Mouse (Mus musculus): ENCODE measurements at regions not wholly inside any gene's neighbourhood (a gene's known extent, or its start where the extent isn't known, plus 50 kb on each side); places are given as distances from the start of the nearest gene placed in this dataset.
A peak's percentile ranks its signal among the peaks of the same experiment; 100 is the strongest.

DNA sequence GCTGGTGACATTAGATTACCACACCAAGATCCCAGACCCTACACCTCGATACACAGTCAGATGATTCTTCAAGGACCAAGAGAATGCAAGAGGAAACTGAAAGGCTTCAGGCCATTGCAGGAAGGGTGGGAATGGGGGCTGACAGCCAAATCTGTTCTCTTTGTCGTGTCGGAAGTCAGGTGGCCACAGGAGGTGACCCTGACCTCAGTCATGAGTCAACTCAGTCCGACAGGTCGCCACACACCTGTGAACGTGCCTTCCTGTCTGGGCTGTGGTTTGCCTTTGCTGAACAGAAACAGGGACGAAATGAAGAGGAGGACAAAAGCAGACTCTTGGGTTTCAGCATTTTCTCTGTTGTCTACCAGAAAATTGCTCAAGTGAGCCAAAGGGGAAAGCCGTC lies 318.3 kb upstream of the Gm26657 start:
- no peak for DNase-seq

- no peak for DNase-seq
Observed at GRCm38 (mm10) chr4:56419122-56419913, 320.6 kb upstream of the Gm26657 start.

- DNase-seq, result no peak
Observed at GRCm38 (mm10) chr4:56411024-56411636, 328.7 kb upstream of the Gm26657 start.

DNA sequence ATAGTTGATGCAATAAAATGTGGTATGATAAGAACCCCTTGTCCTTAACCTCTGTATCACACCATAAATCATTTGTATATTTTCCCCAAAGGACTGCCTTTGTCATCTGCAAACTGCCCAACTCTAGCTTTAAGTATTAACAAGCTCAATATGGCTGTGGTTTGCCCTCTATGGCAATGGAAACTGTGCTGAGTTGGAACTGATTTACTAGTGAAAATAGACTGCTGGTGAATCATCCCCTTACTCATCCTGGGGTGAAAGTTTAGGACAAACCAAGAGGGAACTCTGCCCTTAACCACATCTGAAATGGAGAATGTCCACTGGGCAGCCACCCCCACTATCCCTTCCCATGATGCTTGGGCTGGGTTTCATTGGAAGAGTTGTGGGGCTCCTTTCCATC lies 346.1 kb upstream of the Gm26657 start:
- no peak for DNase-seq

GRCm38 (mm10) chr4:56387051-56387450 lies 352.8 kb upstream of the Gm26657 start:
- DNase-seq, result no peak

DNA sequence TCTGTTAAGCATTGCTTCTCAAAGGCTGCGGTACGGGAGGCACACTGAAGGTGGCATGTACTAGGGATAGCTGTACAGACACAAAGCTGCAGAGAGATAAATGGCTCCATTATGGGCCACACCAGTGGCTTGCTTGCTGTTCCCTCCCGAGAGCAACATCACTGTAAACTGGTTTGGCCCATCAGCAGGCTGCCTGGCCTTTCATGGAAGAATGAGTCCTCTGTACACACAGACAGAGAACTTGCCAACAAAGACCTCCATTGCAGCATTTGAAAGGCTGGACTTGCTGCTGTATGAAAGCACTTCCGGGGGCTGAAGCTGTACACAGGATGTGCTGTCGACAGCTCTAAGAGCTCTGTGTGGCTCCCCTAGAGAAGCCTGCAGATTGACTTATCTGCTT lies 364.1 kb upstream of the Gm26657 start:
- DNase-seq, result no peak

DNA sequence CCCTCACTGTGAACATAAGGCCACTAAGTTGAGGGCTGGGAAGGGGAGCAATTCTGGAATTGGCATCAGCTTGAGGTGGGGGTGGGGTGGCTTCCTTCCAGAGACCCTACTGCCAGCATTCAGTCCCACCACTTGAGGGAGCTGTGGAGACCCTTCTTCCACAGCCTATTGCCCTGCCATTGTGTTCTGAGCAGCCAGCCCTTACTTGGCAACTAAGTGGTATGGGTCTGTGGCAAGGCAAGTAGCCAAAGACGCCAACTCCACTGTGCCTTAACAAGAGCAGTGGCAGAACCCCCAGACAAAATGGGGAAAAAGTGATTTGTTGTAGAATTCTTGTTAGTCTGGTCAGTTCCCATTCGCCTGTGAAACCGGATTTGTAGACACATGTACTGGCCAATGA lies 365.4 kb upstream of the Gm26657 start:
- no peak for DNase-seq

GRCm38 (mm10) chr4:56373746-56374145 lies 366.1 kb upstream of the Gm26657 start:
- no peak for DNase-seq

- no peak for DNase-seq
Observed at GRCm38 (mm10) chr4:56373167-56373566, 366.7 kb upstream of the Gm26657 start.

- peak; percentile 34 to 59 for DNase-seq
Observed at GRCm38 (mm10) chr4:56372711-56373110, 367.2 kb upstream of the Gm26657 start.

- no peak for DNase-seq
Observed at GRCm38 (mm10) chr4:56364594-56364993, 375.3 kb upstream of the Gm26657 start.

GRCm38 (mm10) chr4:56362121-56362520 lies 377.7 kb upstream of the Gm26657 start:
- no peak for DNase-seq

DNA sequence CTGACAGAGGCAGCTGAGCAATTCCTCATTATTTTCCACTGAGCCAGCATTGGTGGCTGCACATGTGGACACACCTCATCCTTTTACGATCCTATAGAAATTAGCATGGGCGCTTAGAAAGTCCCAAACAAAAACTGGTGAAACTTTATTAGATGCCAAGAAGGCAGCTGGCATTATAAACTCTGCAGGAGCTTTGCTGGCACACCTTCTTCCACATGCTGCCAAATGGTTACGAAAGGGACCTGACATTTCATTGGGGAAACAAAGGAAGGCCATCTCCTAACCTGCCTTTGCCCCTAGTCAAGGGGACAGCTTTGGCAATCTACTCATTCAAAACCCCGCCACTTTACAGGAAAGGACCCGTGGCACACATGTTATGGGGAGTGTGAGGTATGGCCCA lies 390.7 kb upstream of the Gm26657 start:
- no peak for DNase-seq

GRCm38 (mm10) chr4:56325156-56325555 lies 414.7 kb upstream of the Gm26657 start:
- no peak for DNase-seq

DNA sequence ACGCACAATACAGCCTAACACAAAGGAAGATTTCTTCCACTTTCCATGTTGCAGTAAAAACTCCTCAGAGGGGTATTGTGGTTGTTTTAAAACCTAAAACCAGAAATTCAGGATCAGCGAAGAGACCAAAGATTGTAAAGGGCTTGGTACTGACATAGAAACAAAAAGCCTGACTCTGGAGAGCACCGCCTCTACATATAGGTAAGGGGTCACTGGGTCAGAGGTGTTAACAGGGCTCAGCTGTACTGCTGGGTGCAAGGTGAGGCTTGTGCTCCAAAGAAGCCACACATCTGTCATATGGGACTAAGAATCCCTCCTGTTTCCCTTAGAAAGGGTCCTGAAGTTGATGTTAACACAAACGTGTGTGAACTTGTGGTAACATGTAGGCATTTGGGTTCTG lies 420.7 kb upstream of the Gm26657 start:
- DNase-seq, result no peak

- no peak for DNase-seq
Observed at GRCm38 (mm10) chr4:56305664-56306330, 434.1 kb upstream of the Gm26657 start.

- no peak for DNase-seq
Observed at GRCm38 (mm10) chr4:56304275-56304674, 435.6 kb upstream of the Gm26657 start.

DNA sequence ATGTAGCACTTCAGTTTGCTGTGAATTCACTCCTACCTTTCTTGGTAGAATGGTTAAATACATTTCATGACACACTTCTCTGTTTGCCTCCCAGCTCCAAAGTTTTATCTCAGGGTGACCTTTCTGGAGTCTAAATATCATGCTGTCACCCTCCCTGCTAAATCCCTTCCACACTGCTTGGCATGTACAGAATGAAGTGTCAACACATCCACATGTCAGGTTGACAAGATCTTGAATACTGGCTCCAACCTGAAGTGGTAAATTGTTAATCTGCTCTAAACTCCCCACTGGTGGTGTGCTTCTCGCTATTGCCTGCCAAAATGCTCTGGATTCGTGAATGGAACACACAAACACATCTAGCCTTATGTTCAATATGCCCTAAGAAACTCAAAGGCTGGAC lies 451.9 kb upstream of the Gm26657 start:
- DNase-seq, result no peak

GRCm38 (mm10) chr4:56284490-56284889 lies 455.4 kb upstream of the Gm26657 start:
- no peak for DNase-seq

DNA sequence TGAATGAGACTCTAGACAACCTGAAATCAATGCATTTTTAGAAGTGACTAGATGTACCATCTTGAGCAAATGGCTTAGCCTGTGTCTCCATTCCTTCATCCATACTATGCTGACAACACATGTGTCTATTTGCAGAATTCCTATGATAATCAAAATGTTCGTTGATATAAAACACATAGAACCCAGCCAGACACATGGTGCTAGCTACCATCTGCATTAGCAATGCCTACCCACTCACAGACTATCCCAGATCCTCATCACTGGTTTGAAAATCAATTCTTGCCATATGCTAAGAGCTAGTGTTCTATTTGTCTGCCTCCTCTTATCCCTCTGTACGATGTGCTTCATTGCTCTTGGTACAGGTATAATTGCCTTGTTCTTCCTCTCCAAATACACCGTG lies 464.0 kb upstream of the Gm26657 start:
- no peak for DNase-seq

GRCm38 (mm10) chr4:56271390-56271789 lies 468.5 kb upstream of the Gm26657 start:
- no peak for DNase-seq

- no peak for DNase-seq
Observed at GRCm38 (mm10) chr4:56264626-56265025, 475.2 kb upstream of the Gm26657 start.

- DNase-seq, result no peak
Observed at GRCm38 (mm10) chr4:56263822-56264221, 476.0 kb upstream of the Gm26657 start.

DNA sequence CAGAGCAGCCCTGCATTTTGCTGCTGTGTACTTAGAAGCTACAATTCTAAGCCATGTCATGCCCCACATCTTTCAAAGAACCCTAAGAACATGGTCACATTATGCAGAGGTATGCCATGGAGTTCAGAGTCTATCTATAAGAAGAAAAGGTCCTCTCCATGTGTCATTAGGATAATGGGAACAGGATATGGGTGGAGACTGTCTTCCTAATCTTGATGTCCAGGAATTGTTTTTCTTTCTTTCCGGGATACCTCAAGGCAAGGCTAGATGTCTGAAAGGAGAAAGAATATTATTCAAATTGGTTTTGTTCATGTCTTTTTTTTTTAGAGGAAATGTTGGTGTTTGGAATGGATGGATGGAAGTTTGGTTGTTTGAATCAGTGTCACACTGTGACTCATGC lies 477.3 kb upstream of the Gm26657 start:
- DNase-seq, result no peak

Measured in lung, postnatal 4 days (tissue).